Mouse (Mus musculus): ENCODE measurements around the gene D630003M21Rik. TPM values are rescaled to one million over a fixed set of nuclear protein-coding genes. Genes with fewer than 3 reads are reported as not detected.
A peak's percentile ranks its signal among the peaks of the same experiment; 100 is the strongest.

Gene D630003M21Rik
- polyA plus RNA-seq, 1 experiment: 2.3 TPM

- no peak overlapping the region for H3K27ac ChIP-seq (ENCODE audit: insufficient read depth, low read length)
- H3K4me1 ChIP-seq (ENCODE audit: control insufficient read depth, insufficient read depth, low read length): peaks cover 13% of the 10 kb centered on the region
- no peaks in the 10 kb centered on the region for H3K27me3 ChIP-seq (ENCODE audit: control insufficient read depth, insufficient read depth, low read length)
- H3K4me3 ChIP-seq (replicated peaks; ENCODE audit: insufficient read depth, low read depth, low read length): no peak overlapping the region
- peak in 1 of 2 experiments; percentile 22 for DNase-seq
- WGBS: 42% methylated on average over 19 of the region's 19 CpGs
- TF ChIP-seq POLR2A (IDR thresholded peaks at IDR 0.05; ENCODE audit: borderline replicate concordance, insufficient read depth, low read length) (no peak), CTCF (IDR thresholded peaks at IDR 0.05; ENCODE audit: borderline replicate concordance, insufficient read depth, low read depth, low read length) (no peak)
These were observed 50.2 kb downstream of the D630003M21Rik start for GRCm38 (mm10) chr2:158178696-158179369.

GRCm38 (mm10) chr2:158178139-158178538, 50.9 kb downstream of the D630003M21Rik start:
- no peak for DNase-seq
- WGBS: 91% methylated on average over 4 of the region's 4 CpGs
- H3K4me1 ChIP-seq (ENCODE audit: control insufficient read depth, insufficient read depth, low read length): peaks cover 13% of the 10 kb centered on the region
- H3K4me3 ChIP-seq (replicated peaks; ENCODE audit: insufficient read depth, low read depth, low read length): no peak overlapping the region
- no peak overlapping the region for H3K27ac ChIP-seq (ENCODE audit: insufficient read depth, low read length)
- TF ChIP-seq POLR2A (IDR thresholded peaks at IDR 0.05; ENCODE audit: borderline replicate concordance, insufficient read depth, low read length) (no peak), CTCF (IDR thresholded peaks at IDR 0.05; ENCODE audit: borderline replicate concordance, insufficient read depth, low read depth, low read length) (no peak)
- no peaks in the 10 kb centered on the region for H3K27me3 ChIP-seq (ENCODE audit: control insufficient read depth, insufficient read depth, low read length)

DNA sequence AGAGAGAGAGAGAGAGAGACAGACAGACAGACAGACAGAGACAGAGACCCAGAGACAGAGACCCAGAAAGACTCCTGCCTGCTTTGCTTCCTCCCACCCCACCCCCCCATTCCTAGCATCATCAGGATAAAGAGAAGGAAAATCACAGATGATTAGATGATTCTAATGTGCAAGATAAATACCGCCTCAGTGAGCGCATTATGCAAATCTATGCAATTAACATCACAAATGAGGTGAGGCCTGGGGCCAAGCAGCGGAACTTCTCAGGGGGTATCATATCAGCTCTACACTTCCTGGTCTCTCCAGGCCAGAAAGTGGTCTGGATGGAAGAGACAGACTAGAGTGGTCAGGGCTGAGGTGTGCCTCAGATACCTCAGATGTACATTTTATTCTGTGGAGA, 51.4 kb downstream of the D630003M21Rik start:
- TF ChIP-seq POLR2A (IDR thresholded peaks at IDR 0.05; ENCODE audit: borderline replicate concordance, insufficient read depth, low read length) (no peak), CTCF (IDR thresholded peaks at IDR 0.05; ENCODE audit: borderline replicate concordance, insufficient read depth, low read depth, low read length) (no peak)
- Histone ChIP-seq H3K4me3 (replicated peaks; ENCODE audit: insufficient read depth, low read depth, low read length) (no peak overlapping the region), H3K27me3 (ENCODE audit: control insufficient read depth, insufficient read depth, low read length) (no peaks in the 10 kb centered on the region), H3K4me1 (ENCODE audit: control insufficient read depth, insufficient read depth, low read length) (peaks cover 13% of the 10 kb centered on the region), H3K27ac (ENCODE audit: insufficient read depth, low read length) (no peak overlapping the region)
- DNase-seq: no peak
- 89% methylated on average over 3 of the region's 3 CpGs for WGBS

- WGBS: 95% methylated on average over 9 of the region's 9 CpGs
These were observed 52.3 kb downstream of the D630003M21Rik start for GRCm38 (mm10) chr2:158176763-158177162.

GRCm38 (mm10) chr2:158175433-158175832, 53.6 kb downstream of the D630003M21Rik start:
- TF ChIP-seq CTCF (IDR thresholded peaks at IDR 0.05; ENCODE audit: borderline replicate concordance, insufficient read depth, low read depth, low read length) (no peak), POLR2A (IDR thresholded peaks at IDR 0.05; ENCODE audit: borderline replicate concordance, insufficient read depth, low read length) (no peak)
- WGBS: 92% methylated on average over 3 of the region's 3 CpGs
- no peak for DNase-seq

More at GRCm38 (mm10) chr2:158176763-158177162, 52.3 kb downstream of the D630003M21Rik start:
- no peak overlapping the region for H3K27ac ChIP-seq (ENCODE audit: insufficient read depth, low read length)
- H3K4me1 ChIP-seq (ENCODE audit: control insufficient read depth, insufficient read depth, low read length): peaks cover 13% of the 10 kb centered on the region
- no peak for DNase-seq
- no peak overlapping the region for H3K4me3 ChIP-seq (replicated peaks; ENCODE audit: insufficient read depth, low read depth, low read length)
- no peaks in the 10 kb centered on the region for H3K27me3 ChIP-seq (ENCODE audit: control insufficient read depth, insufficient read depth, low read length)
- TF ChIP-seq POLR2A (IDR thresholded peaks at IDR 0.05; ENCODE audit: borderline replicate concordance, insufficient read depth, low read length) (no peak), CTCF (IDR thresholded peaks at IDR 0.05; ENCODE audit: borderline replicate concordance, insufficient read depth, low read depth, low read length) (no peak)

GRCm38 (mm10) chr2:158174958-158175357, 54.1 kb downstream of the D630003M21Rik start:
- TF ChIP-seq CTCF (IDR thresholded peaks at IDR 0.05; ENCODE audit: borderline replicate concordance, insufficient read depth, low read depth, low read length) (no peak), POLR2A (IDR thresholded peaks at IDR 0.05; ENCODE audit: borderline replicate concordance, insufficient read depth, low read length) (no peak)
- no peaks in the 10 kb centered on the region for H3K27me3 ChIP-seq (ENCODE audit: control insufficient read depth, insufficient read depth, low read length)
- no peak overlapping the region for H3K4me3 ChIP-seq (replicated peaks; ENCODE audit: insufficient read depth, low read depth, low read length)
- H3K4me1 ChIP-seq (ENCODE audit: control insufficient read depth, insufficient read depth, low read length): peaks cover 10% of the 10 kb centered on the region
- DNase-seq: peak in 1 of 2 experiments; percentile 10
- WGBS: 48% methylated on average over 15 of the region's 15 CpGs
- H3K27ac ChIP-seq (ENCODE audit: insufficient read depth, low read length): no peak overlapping the region

More at GRCm38 (mm10) chr2:158175433-158175832, 53.6 kb downstream of the D630003M21Rik start:
- Histone ChIP-seq H3K27ac (ENCODE audit: insufficient read depth, low read length) (no peak overlapping the region), H3K4me3 (replicated peaks; ENCODE audit: insufficient read depth, low read depth, low read length) (no peak overlapping the region), H3K4me1 (ENCODE audit: control insufficient read depth, insufficient read depth, low read length) (peaks cover 13% of the 10 kb centered on the region), H3K27me3 (ENCODE audit: control insufficient read depth, insufficient read depth, low read length) (no peaks in the 10 kb centered on the region)

GRCm38 (mm10) chr2:158174438-158174837, 54.6 kb downstream of the D630003M21Rik start:
- no peak overlapping the region for H3K4me3 ChIP-seq (replicated peaks; ENCODE audit: insufficient read depth, low read depth, low read length)
- DNase-seq: no peak
- H3K27me3 ChIP-seq (ENCODE audit: control insufficient read depth, insufficient read depth, low read length): no peaks in the 10 kb centered on the region
- no peak overlapping the region for H3K27ac ChIP-seq (ENCODE audit: insufficient read depth, low read length)
- 65% methylated on average over 5 of the region's 5 CpGs for WGBS
- no peak for TF ChIP-seq POLR2A (IDR thresholded peaks at IDR 0.05; ENCODE audit: borderline replicate concordance, insufficient read depth, low read length)
- TF ChIP-seq CTCF (IDR thresholded peaks at IDR 0.05; ENCODE audit: borderline replicate concordance, insufficient read depth, low read depth, low read length): no peak
- H3K4me1 ChIP-seq (ENCODE audit: control insufficient read depth, insufficient read depth, low read length): peaks cover 5% of the 10 kb centered on the region

DNA sequence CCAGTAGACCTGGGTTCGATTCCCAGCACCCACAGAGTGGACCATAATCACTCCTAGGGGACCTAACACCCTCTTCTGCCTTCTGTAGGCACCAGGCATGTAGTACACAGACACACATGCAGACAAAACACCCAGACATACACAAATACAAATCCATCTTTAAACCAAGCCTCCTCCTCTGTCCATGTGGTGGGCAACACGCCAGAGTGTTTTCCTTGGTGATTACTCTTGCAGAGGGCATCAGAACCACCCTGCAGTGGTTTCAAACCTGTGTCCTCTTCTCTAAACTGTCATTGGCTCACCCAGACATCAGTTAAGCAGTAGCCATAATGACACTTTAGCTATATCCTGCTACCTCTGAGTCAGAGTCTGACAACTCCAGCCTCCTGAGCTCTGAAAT, 58.6 kb downstream of the D630003M21Rik start:
- TF ChIP-seq CTCF (IDR thresholded peaks at IDR 0.05; ENCODE audit: borderline replicate concordance, insufficient read depth, low read depth, low read length) (no peak), POLR2A (IDR thresholded peaks at IDR 0.05; ENCODE audit: borderline replicate concordance, insufficient read depth, low read length) (no peak)
- 93% methylated on average over 2 of the region's 2 CpGs for WGBS
- Histone ChIP-seq H3K27ac (ENCODE audit: insufficient read depth, low read length) (no peak overlapping the region), H3K4me3 (replicated peaks; ENCODE audit: insufficient read depth, low read depth, low read length) (no peak overlapping the region), H3K4me1 (ENCODE audit: control insufficient read depth, insufficient read depth, low read length) (peaks cover 5% of the 10 kb centered on the region; the same call in 1 of the 2 replicates), H3K27me3 (ENCODE audit: control insufficient read depth, insufficient read depth, low read length) (no peaks in the 10 kb centered on the region)
- no peak for DNase-seq
